Mouse (Mus musculus) hindbrain, embryonic 14.5 days (tissue): Measurements from ENCODE around the gene Washc4. TPM values are rescaled to one million over a fixed set of nuclear protein-coding genes. Genes with fewer than 3 reads are reported as not detected.

ENCODE experiments used
- ATAC-seq: fragments of 200-750 bp; cut with Nextera tagmentation; 2 replicates; pipeline ENCODE4 v1.8.0; 2017; ENCODE audit warnings: moderate number of reproducible peaks, mild to moderate bottlenecking, moderate TSS enrichment, moderate library complexity; ENCODE audit not compliant: low FRiP score
- DNase-seq: peaks from one replicate; pipeline ENCODE4 v3.0.0-alpha.2; 2015; ENCODE audit warnings: low spot score
- H3K27ac ChIP-seq: fragments of 300-500 bp; sonication (generic); 2 replicates; pipeline ENCODE4 v1.5.1; 2014; ENCODE audit warnings: mild to moderate bottlenecking, moderate library complexity
- H3K27me3 ChIP-seq: fragments of 300-500 bp; sonication (generic); 2 replicates; pipeline ENCODE4 v1.6.1; 2014; ENCODE audit warnings: mild to moderate bottlenecking, low read length, mixed read lengths; ENCODE audit not compliant: control insufficient read depth, insufficient read depth
- H3K36me3 ChIP-seq: fragments of 300-500 bp; sonication (generic); replicated peaks from 2 replicates; pipeline ENCODE4 v1.6.1; 2014; ENCODE audit not compliant: control insufficient read depth, insufficient read depth
- H3K4me1 ChIP-seq: fragments of 300-500 bp; sonication (generic); replicated peaks from 2 replicates; pipeline ENCODE4 v1.6.1; 2014; ENCODE audit warnings: antibody characterized with exemption, low read length, mixed read lengths; ENCODE audit not compliant: control insufficient read depth, insufficient read depth
- H3K4me2 ChIP-seq: fragments of 300-500 bp; sonication (generic); replicated peaks from 2 replicates; pipeline ENCODE4 v1.6.1; 2014; ENCODE audit warnings: mild to moderate bottlenecking, moderate library complexity
- H3K4me3 ChIP-seq: fragments of 300-500 bp; sonication (generic); replicated peaks from 2 replicates; pipeline ENCODE4 v1.5.1; 2014; ENCODE audit warnings: mild to moderate bottlenecking, low read length
- H3K9ac ChIP-seq: fragments of 300-500 bp; sonication (generic); 2 replicates; pipeline ENCODE4 v1.6.1; 2014
- H3K9me3 ChIP-seq: fragments of 300-500 bp; sonication (generic); 2 replicates; pipeline ENCODE4 v1.6.1; 2016; ENCODE audit warnings: low read length; ENCODE audit not compliant: control insufficient read depth
- WGBS: fragments of 180-500 bp; shearing (Covaris S2); extraction: QIAGEN DNeasy Blood & Tissue Kit; methylation state at CpG from one replicate; pipeline ENCODE4 v1.1.7; 2014; 5-methylcytosine and 5-hydroxymethylcytosine counted together
- polyA plus RNA-seq: library from polyadenylated mRNA; unstranded; fragments of >200 nt; fragmentation: Nextera tagmentation; extraction: Ambion mirVana; gene quantifications from 2 replicates; pipeline ENCODE4 v1.2.1, GENCODE M21; 2014

Gene Washc4
- polyA plus RNA-seq, 1 experiment from 2014 or later = 32.7 TPM

GRCm38 (mm10) chr10:83533910-83534283 is 9.7 kb upstream of the Washc4 start, which contains the start of gene Aldh1l2:
Gene Aldh1l2 (minus strand): TSS chr10:83534140.
- Histone ChIP-seq H3K9ac (peak within 1 kb of the TSS; percentile 81), H3K9me3 (no peaks in the 10 kb centered on the region), H3K27me3 (no peaks in the 10 kb centered on the region), H3K4me3 (peak within 1 kb of the TSS; percentile 58), H3K27ac (peak within 1 kb of the TSS; percentile 89), H3K4me2 (peak within 1 kb of the TSS; percentile 67), H3K36me3 (no peaks in the 10 kb centered on the region; the same call in 1 of the 2 replicates), H3K4me1 (peaks cover 15% of the 10 kb centered on the region)
- under 1% methylated on average over 21 of the region's 21 CpGs for WGBS
- peak; percentile 77 for DNase-seq
- peak; percentile 96 for ATAC-seq

GRCm38 (mm10) chr10:83536436-83536835 is 7.1 kb upstream of the Washc4 start:
- ATAC-seq (no peak), DNase-seq (no peak)
- H3K4me3 ChIP-seq = no peak overlapping the region
- no peaks in the 10 kb centered on the region for H3K27me3 ChIP-seq
- no peak overlapping the region for H3K27ac ChIP-seq
- WGBS = 3% methylated on average over 1 of the region's 1 CpGs
- no peak overlapping the region for H3K9ac ChIP-seq
- no peaks in the 10 kb centered on the region for H3K9me3 ChIP-seq
- H3K4me1 ChIP-seq = peaks cover 15% of the 10 kb centered on the region
- H3K4me2 ChIP-seq = no peak overlapping the region
- no peaks in the 10 kb centered on the region for H3K36me3 ChIP-seq

GRCm38 (mm10) chr10:83539311-83539980 is 4.1 kb upstream of the Washc4 start:
- no peak overlapping the region for H3K4me2 ChIP-seq
- H3K4me3 ChIP-seq = no peak overlapping the region

GRCm38 (mm10) chr10:83540092-83540491 is 3.5 kb upstream of the Washc4 start:
- H3K9ac ChIP-seq = no peak overlapping the region
- H3K9me3 ChIP-seq = no peaks in the 10 kb centered on the region
- 34% methylated on average over 3 of the region's 3 CpGs for WGBS
- DNase-seq = peak; percentile 58
- H3K27ac ChIP-seq = no peak overlapping the region
- H3K4me3 ChIP-seq = no peak overlapping the region
- no peaks in the 10 kb centered on the region for H3K36me3 ChIP-seq
- H3K4me2 ChIP-seq = no peak overlapping the region
- H3K4me1 ChIP-seq = peaks cover 7% of the 10 kb centered on the region
- no peak for ATAC-seq
- H3K27me3 ChIP-seq = no peaks in the 10 kb centered on the region

More at GRCm38 (mm10) chr10:83539311-83539980, 4.1 kb upstream of the Washc4 start:
- Histone ChIP-seq H3K36me3 (no peaks in the 10 kb centered on the region), H3K4me1 (peaks cover under 1% of the 10 kb centered on the region), H3K27me3 (no peaks in the 10 kb centered on the region), H3K27ac (no peak overlapping the region), H3K9me3 (no peaks in the 10 kb centered on the region), H3K9ac (no peak overlapping the region)
- 74% methylated on average over 6 of the region's 6 CpGs for WGBS
- no peak for DNase-seq
- ATAC-seq = no peak

- DNase-seq (no peak), ATAC-seq (no peak)
- no peaks in the 10 kb centered on the region for H3K9me3 ChIP-seq
- no peak overlapping the region for H3K27ac ChIP-seq
- H3K4me2 ChIP-seq = no peak overlapping the region
- H3K4me1 ChIP-seq = peaks cover 15% of the 10 kb centered on the region
- no peak overlapping the region for H3K4me3 ChIP-seq
- no peaks in the 10 kb centered on the region for H3K27me3 ChIP-seq
- no peak overlapping the region for H3K9ac ChIP-seq
- no peaks in the 10 kb centered on the region for H3K36me3 ChIP-seq
- 79% methylated on average over 7 of the region's 7 CpGs for WGBS
Observed at GRCm38 (mm10) chr10:83542241-83542640, 1.3 kb upstream of the Washc4 start.

GRCm38 (mm10) chr10:83544103-83544479 is 539 bp downstream of the Washc4 start:
- ATAC-seq = peak; percentile 90
- Histone ChIP-seq H3K4me3 (peak overlapping the region; percentile 97), H3K27ac (peak overlapping the region; percentile 90), H3K4me1 (peaks cover 15% of the 10 kb centered on the region), H3K36me3 (peaks cover 13% of the 10 kb centered on the region; the same call in 1 of the 2 replicates), H3K4me2 (peak overlapping the region; percentile 72), H3K9me3 (no peaks in the 10 kb centered on the region), H3K27me3 (no peaks in the 10 kb centered on the region), H3K9ac (peak overlapping the region; percentile 96)
- DNase-seq = no peak
- 0% methylated on average over 37 of the region's 41 CpGs for whole genome bisulfite sequencing

DNA sequence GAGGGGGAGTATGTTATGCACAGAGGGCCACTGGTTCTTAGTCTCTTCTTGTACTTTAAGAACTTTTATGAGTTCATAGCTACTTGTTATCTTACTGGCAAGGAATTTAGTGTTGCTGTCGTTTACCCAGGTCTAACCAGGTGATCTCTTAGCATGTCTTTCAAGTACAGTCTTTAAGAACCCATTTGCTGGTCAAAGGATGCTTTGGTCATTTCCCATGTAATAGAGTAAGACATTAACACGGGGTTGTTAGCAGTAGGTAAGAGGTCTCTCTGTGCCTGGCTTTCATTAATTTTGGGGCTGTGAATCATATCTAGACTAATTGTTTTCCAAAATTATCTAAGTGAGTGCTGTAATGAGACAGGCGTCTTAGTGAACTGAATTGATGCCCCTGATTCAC is 1.8 kb downstream of the Washc4 start:
- H3K4me1 ChIP-seq = peaks cover 15% of the 10 kb centered on the region
- no peak for ATAC-seq
- peaks cover 23% of the 10 kb centered on the region for H3K36me3 ChIP-seq
- peak overlapping the region; percentile 72 for H3K4me2 ChIP-seq
- H3K4me3 ChIP-seq = no peak overlapping the region
- DNase-seq = no peak
- H3K27ac ChIP-seq = no peak overlapping the region
- WGBS = 83% methylated on average over 3 of the region's 3 CpGs
- H3K27me3 ChIP-seq = no peaks in the 10 kb centered on the region
- H3K9ac ChIP-seq = no peak overlapping the region
- no peaks in the 10 kb centered on the region for H3K9me3 ChIP-seq

GRCm38 (mm10) chr10:83563005-83563404 is 19.5 kb downstream of the Washc4 start:
- no peak overlapping the region for H3K27ac ChIP-seq
- H3K9me3 ChIP-seq = no peaks in the 10 kb centered on the region
- H3K4me1 ChIP-seq = no peaks in the 10 kb centered on the region
- no peaks in the 10 kb centered on the region for H3K27me3 ChIP-seq
- no peak overlapping the region for H3K9ac ChIP-seq
- no peak overlapping the region for H3K4me3 ChIP-seq
- H3K4me2 ChIP-seq = no peak overlapping the region
- H3K36me3 ChIP-seq = peaks cover 95% of the 10 kb centered on the region
- no peak for ATAC-seq
- DNase-seq = no peak

- H3K4me1 ChIP-seq = no peaks in the 10 kb centered on the region
- H3K4me2 ChIP-seq = no peak overlapping the region
- no peak overlapping the region for H3K4me3 ChIP-seq
- no peaks in the 10 kb centered on the region for H3K27me3 ChIP-seq
- DNase-seq = no peak
- 99% methylated on average over 7 of the region's 7 CpGs for WGBS
- no peak overlapping the region for H3K27ac ChIP-seq
- H3K9ac ChIP-seq = no peak overlapping the region
- no peak for ATAC-seq
- H3K36me3 ChIP-seq = peaks cover 97% of the 10 kb centered on the region
- H3K9me3 ChIP-seq = no peaks in the 10 kb centered on the region
Observed at GRCm38 (mm10) chr10:83565449-83566441, 22.2 kb downstream of the Washc4 start.
